Mouse (Mus musculus) stomach, embryonic 16.5 days (tissue): ENCODE data around the gene Nuak1. TPM values are rescaled to one million over a fixed set of nuclear protein-coding genes. Genes with fewer than 3 reads are reported as not detected.

Experiments used
- ATAC-seq: fragments of 200-750 bp; cut with Nextera tagmentation; 2 replicates; pipeline ENCODE4 v1.8.0; 2017; ENCODE audit warnings: moderate number of reproducible peaks, moderate TSS enrichment; ENCODE audit not compliant: insufficient read depth, low FRiP score
- H3K27ac ChIP-seq: fragments of 300-500 bp; sonication (generic); 2 replicates; pipeline ENCODE4 v1.5.1; 2014; ENCODE audit warnings: low read length
- H3K27me3 ChIP-seq: fragments of 300-500 bp; sonication (generic); 2 replicates; pipeline ENCODE4 v1.6.1; 2014; ENCODE audit warnings: low read length, control low read depth, mixed read lengths; ENCODE audit not compliant: control insufficient read depth, insufficient read depth
- H3K36me3 ChIP-seq: fragments of 300-500 bp; sonication (generic); 2 replicates; pipeline ENCODE4 v1.6.1; 2014; ENCODE audit warnings: low read length; ENCODE audit not compliant: control insufficient read depth, insufficient read depth
- H3K4me1 ChIP-seq: fragments of 300-500 bp; sonication (generic); 2 replicates; pipeline ENCODE4 v1.6.1; 2014; ENCODE audit warnings: low read length, control low read depth, mixed read lengths; ENCODE audit not compliant: control insufficient read depth, insufficient read depth
- H3K4me2 ChIP-seq: fragments of 300-500 bp; sonication (generic); 2 replicates; pipeline ENCODE4 v1.6.1; 2014; ENCODE audit warnings: low read depth, low read length, mixed read lengths
- H3K4me3 ChIP-seq: fragments of 300-500 bp; sonication (generic); replicated peaks from 2 replicates; pipeline ENCODE4 v1.5.1; 2014; ENCODE audit warnings: mild to moderate bottlenecking, low read length
- H3K9ac ChIP-seq: fragments of 300-500 bp; sonication (generic); 2 replicates; pipeline ENCODE4 v1.6.1; 2014; ENCODE audit warnings: low read length
- H3K9me3 ChIP-seq: fragments of 300-500 bp; sonication (generic); replicated peaks from 2 replicates; pipeline ENCODE4 v1.6.1; 2016; ENCODE audit warnings: low read length, control low read depth; ENCODE audit not compliant: control insufficient read depth
- WGBS: fragments of 180-500 bp; shearing (Covaris S2); extraction: QIAGEN DNeasy Blood & Tissue Kit; methylation state at CpG from one replicate; pipeline ENCODE4 v1.1.7; 2014; 5-methylcytosine and 5-hydroxymethylcytosine counted together
- polyA plus RNA-seq: library from polyadenylated mRNA; unstranded; fragments of >200 nt; fragmentation: Nextera tagmentation; extraction: Ambion mirVana; gene quantifications from 2 replicates; pipeline ENCODE4 v1.2.1, GENCODE M21; 2015

Gene Nuak1
- polyA plus RNA-seq, 1 experiment from 2014 or later = 1.1 TPM

- no peaks in the 10 kb centered on the region for H3K9me3 ChIP-seq
- H3K27ac ChIP-seq = no peak overlapping the region
- H3K36me3 ChIP-seq = no peaks in the 10 kb centered on the region
- no peak overlapping the region for H3K4me2 ChIP-seq
- H3K27me3 ChIP-seq = no peaks in the 10 kb centered on the region
- no peak overlapping the region for H3K9ac ChIP-seq
- ATAC-seq = no peak
- no peaks in the 10 kb centered on the region for H3K4me1 ChIP-seq
- no peak overlapping the region for H3K4me3 ChIP-seq
Observed at GRCm38 (mm10) chr10:84418421-84418820, 22.0 kb downstream of the Nuak1 start.

- Histone ChIP-seq H3K27me3 (no peaks in the 10 kb centered on the region), H3K4me1 (no peaks in the 10 kb centered on the region), H3K4me2 (no peak overlapping the region), H3K36me3 (no peaks in the 10 kb centered on the region), H3K27ac (no peak overlapping the region), H3K9me3 (no peaks in the 10 kb centered on the region), H3K9ac (no peak overlapping the region), H3K4me3 (no peak overlapping the region)
- WGBS = 80% methylated on average over 8 of the region's 8 CpGs
- ATAC-seq = no peak
Observed at GRCm38 (mm10) chr10:84416752-84417151, 23.6 kb downstream of the Nuak1 start.

- H3K27me3 ChIP-seq = no peaks in the 10 kb centered on the region
- H3K4me3 ChIP-seq = no peak overlapping the region
- WGBS = 81% methylated on average over 8 of the region's 8 CpGs
- H3K4me1 ChIP-seq = no peaks in the 10 kb centered on the region
- no peak overlapping the region for H3K4me2 ChIP-seq
- no peaks in the 10 kb centered on the region for H3K36me3 ChIP-seq
- no peaks in the 10 kb centered on the region for H3K9me3 ChIP-seq
- H3K27ac ChIP-seq = no peak overlapping the region
- H3K9ac ChIP-seq = no peak overlapping the region
- ATAC-seq = no peak
Observed at GRCm38 (mm10) chr10:84414981-84415700, 25.3 kb downstream of the Nuak1 start.

GRCm38 (mm10) chr10:84413310-84413709, 27.1 kb downstream of the Nuak1 start:
- Histone ChIP-seq H3K9ac (no peak overlapping the region), H3K4me3 (no peak overlapping the region), H3K27ac (no peak overlapping the region), H3K27me3 (no peaks in the 10 kb centered on the region), H3K9me3 (no peaks in the 10 kb centered on the region), H3K36me3 (no peaks in the 10 kb centered on the region), H3K4me1 (no peaks in the 10 kb centered on the region), H3K4me2 (no peak overlapping the region)
- ATAC-seq = no peak
- 70% methylated on average over 6 of the region's 6 CpGs for WGBS

GRCm38 (mm10) chr10:84412326-84412962, 28.0 kb downstream of the Nuak1 start:
- no peaks in the 10 kb centered on the region for H3K27me3 ChIP-seq
- H3K4me3 ChIP-seq = no peak overlapping the region
- no peak for ATAC-seq
- H3K4me1 ChIP-seq = no peaks in the 10 kb centered on the region
- no peak overlapping the region for H3K4me2 ChIP-seq
- H3K9me3 ChIP-seq = no peaks in the 10 kb centered on the region
- no peaks in the 10 kb centered on the region for H3K36me3 ChIP-seq
- 72% methylated on average over 12 of the region's 12 CpGs for WGBS
- no peak overlapping the region for H3K9ac ChIP-seq
- H3K27ac ChIP-seq = no peak overlapping the region

- 75% methylated on average over 16 of the region's 16 CpGs for WGBS
- Histone ChIP-seq H3K27me3 (no peaks in the 10 kb centered on the region), H3K9ac (no peak overlapping the region), H3K36me3 (no peaks in the 10 kb centered on the region), H3K27ac (no peak overlapping the region), H3K4me3 (no peak overlapping the region), H3K9me3 (no peaks in the 10 kb centered on the region), H3K4me2 (no peak overlapping the region), H3K4me1 (no peaks in the 10 kb centered on the region)
- ATAC-seq = no peak
Observed at GRCm38 (mm10) chr10:84411122-84412105, 29.0 kb downstream of the Nuak1 start.

- H3K27me3 ChIP-seq = no peaks in the 10 kb centered on the region
- no peak overlapping the region for H3K27ac ChIP-seq
- ATAC-seq = no peak; the same call in 1 of the 2 replicates
- no peaks in the 10 kb centered on the region for H3K4me1 ChIP-seq
- H3K4me2 ChIP-seq = no peak overlapping the region
- no peak overlapping the region for H3K9ac ChIP-seq
- 56% methylated on average over 13 of the region's 13 CpGs for WGBS
- no peaks in the 10 kb centered on the region for H3K36me3 ChIP-seq
- no peak overlapping the region for H3K4me3 ChIP-seq
- no peaks in the 10 kb centered on the region for H3K9me3 ChIP-seq
Observed at GRCm38 (mm10) chr10:84408965-84409660, 31.3 kb downstream of the Nuak1 start.

- 67% methylated on average over 8 of the region's 8 CpGs for WGBS
- no peak overlapping the region for H3K27ac ChIP-seq
- no peak overlapping the region for H3K9ac ChIP-seq
- no peak for ATAC-seq
- H3K4me3 ChIP-seq = no peak overlapping the region
- no peaks in the 10 kb centered on the region for H3K36me3 ChIP-seq
- peaks cover 14% of the 10 kb centered on the region for H3K4me1 ChIP-seq
- no peaks in the 10 kb centered on the region for H3K27me3 ChIP-seq
- H3K9me3 ChIP-seq = no peaks in the 10 kb centered on the region
- H3K4me2 ChIP-seq = no peak overlapping the region
Observed at GRCm38 (mm10) chr10:84405135-84405776, 35.1 kb downstream of the Nuak1 start.
